Mouse (Mus musculus): ENCODE measurements around the gene BC030867. TPM values are rescaled to one million over a fixed set of nuclear protein-coding genes. Genes with fewer than 3 reads are reported as not detected.

Gene BC030867
- polyA plus RNA-seq, 1 experiment, result 5.2 TPM

DNA sequence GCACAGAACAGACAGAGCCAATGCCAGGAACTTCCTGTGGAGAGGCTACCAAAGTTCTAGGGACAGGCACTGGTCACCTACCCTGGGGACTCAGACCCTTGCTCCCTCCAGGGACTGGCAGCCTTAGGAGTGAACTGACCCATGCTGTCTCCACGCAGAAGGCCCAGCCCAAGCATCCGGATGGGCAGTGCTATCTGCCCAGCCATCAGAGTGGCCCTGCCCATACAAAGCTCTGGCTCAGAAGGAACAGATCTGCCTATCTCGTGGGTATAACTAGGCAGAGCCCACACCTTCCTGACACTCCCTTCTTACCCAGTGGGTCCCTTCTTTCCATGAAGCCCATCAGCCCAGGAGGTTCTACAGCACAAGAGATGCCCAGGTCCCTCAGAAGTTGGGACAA lies 38.5 kb upstream of the BC030867 start:
- H3K27me3 ChIP-seq (ENCODE audit: control insufficient read depth, insufficient read depth, low read length), result no peaks in the 10 kb centered on the region
- H3K4me1 ChIP-seq (ENCODE audit: control insufficient read depth, insufficient read depth, insufficient read length, low read length), result peaks cover 22% of the 10 kb centered on the region
- TF ChIP-seq POLR2A (IDR thresholded peaks at IDR 0.05; ENCODE audit: low read depth, low read length), result no peak
- H3K4me3 ChIP-seq (ENCODE audit: low read depth, low read length), result no peak overlapping the region
- 62% methylated on average over 3 of the region's 3 CpGs for WGBS
- no peak overlapping the region for H3K27ac ChIP-seq (ENCODE audit: insufficient read depth, low read depth, low read length)
- peaks cover 8% of the 10 kb centered on the region; the same call in 1 of the 2 replicates for H3K36me3 ChIP-seq (ENCODE audit: control insufficient read depth, insufficient read depth, low read length)

DNA sequence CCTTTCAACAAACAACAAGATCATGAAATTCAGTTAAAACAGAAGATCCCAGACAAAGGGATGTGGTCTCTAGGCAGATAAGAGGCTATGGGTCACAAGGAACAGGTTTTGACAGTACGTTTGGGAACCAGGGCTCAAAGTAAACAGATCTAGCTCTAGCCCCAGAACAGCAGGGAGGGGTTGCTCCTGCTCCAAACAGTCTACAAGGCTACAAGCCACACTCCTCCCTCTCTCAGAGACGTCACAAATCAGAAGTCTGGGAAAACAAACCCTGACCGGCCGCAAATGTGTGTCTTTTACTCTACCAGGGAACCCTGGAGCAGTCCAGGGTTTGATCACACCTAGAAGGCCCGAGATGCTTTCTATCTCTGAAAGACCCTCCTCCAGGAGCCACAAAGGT lies 37.7 kb upstream of the BC030867 start:
- Histone ChIP-seq H3K4me3 (ENCODE audit: low read depth, low read length) (no peak overlapping the region), H3K4me1 (ENCODE audit: control insufficient read depth, insufficient read depth, insufficient read length, low read length) (peaks cover 28% of the 10 kb centered on the region), H3K36me3 (ENCODE audit: control insufficient read depth, insufficient read depth, low read length) (peaks cover 8% of the 10 kb centered on the region; the same call in 1 of the 2 replicates), H3K27me3 (ENCODE audit: control insufficient read depth, insufficient read depth, low read length) (no peaks in the 10 kb centered on the region), H3K27ac (ENCODE audit: insufficient read depth, low read depth, low read length) (0 out of 2 replicates have a peak overlapping the region, but pooled peaks have one; percentile 3)
- WGBS, result 69% methylated on average over 5 of the region's 5 CpGs
- TF ChIP-seq POLR2A (IDR thresholded peaks at IDR 0.05; ENCODE audit: low read depth, low read length), result no peak
- no peak for TF ChIP-seq CTCF (IDR thresholded peaks at IDR 0.05; ENCODE audit: extremely low read depth, insufficient read length, insufficient replicate concordance, low read depth, low read length)

DNA sequence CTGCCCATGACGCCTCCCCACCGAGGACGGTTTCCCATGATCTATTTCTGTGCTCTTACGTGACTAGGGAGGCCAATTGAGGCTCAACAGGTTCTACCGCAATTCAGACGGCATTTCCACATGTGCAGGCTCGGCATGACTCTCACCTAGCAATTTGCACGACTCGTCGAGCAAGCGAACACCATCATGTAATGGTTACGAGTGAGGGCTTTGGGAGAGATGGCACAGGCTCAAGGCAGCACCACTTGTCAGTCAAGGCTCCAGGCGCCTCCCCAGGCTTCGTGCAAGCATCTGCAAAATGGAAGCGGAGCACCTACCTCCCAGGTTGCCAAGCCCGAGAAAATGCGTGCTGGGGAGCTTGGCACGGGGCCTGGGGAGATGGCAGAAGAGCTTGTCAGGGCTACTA lies 36.7 kb upstream of the BC030867 start:
- H3K4me1 ChIP-seq (ENCODE audit: control insufficient read depth, insufficient read depth, insufficient read length, low read length), result peaks cover 34% of the 10 kb centered on the region

DNA sequence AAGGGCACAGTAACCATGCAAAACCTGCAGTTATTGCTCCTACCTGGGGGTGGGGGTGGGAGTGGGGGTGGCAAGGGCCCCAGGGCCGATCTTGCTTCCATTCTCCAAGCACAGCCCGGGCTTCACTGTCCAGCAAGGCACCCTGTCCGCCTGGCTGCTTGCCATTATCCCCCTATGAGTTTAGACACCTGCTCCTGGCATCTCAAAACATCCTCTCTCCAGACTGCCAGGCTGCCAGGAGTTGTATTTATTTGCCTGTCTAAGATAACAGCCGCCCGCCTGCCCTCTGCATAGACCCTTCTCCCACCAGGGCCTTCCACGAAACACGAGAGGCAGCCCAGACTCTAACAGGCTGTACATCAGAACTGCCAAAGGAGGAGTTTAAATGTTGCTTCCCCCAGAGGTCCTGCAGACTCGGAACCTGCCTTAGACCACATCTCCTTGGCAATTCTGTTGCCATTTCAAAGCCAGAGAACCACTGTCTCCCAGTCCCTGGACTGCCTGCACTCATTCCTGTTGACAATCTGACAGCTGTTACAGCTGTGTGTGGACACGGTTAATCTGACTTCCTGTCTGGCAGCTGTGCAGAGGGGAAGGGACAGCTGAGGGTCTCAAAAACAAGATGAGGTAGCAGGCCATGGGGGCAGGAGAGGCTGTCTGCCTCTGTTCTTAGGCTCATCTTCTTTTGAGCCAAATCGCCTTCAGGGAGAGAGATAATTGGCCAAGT lies 34.1 kb upstream of the BC030867 start:
- TF ChIP-seq CTCF (IDR thresholded peaks at IDR 0.05; ENCODE audit: extremely low read depth, insufficient read length, insufficient replicate concordance, low read depth, low read length) (no peak), POLR2A (IDR thresholded peaks at IDR 0.05; ENCODE audit: low read depth, low read length) (no peak)
- Histone ChIP-seq H3K4me1 (ENCODE audit: control insufficient read depth, insufficient read depth, insufficient read length, low read length) (peaks cover 47% of the 10 kb centered on the region), H3K27ac (ENCODE audit: insufficient read depth, low read depth, low read length) (no peak overlapping the region), H3K36me3 (ENCODE audit: control insufficient read depth, insufficient read depth, low read length) (peaks cover 2% of the 10 kb centered on the region; the same call in 1 of the 2 replicates), H3K4me3 (ENCODE audit: low read depth, low read length) (no peak overlapping the region), H3K27me3 (ENCODE audit: control insufficient read depth, insufficient read depth, low read length) (no peaks in the 10 kb centered on the region)
- 57% methylated on average over 10 of the region's 10 CpGs for WGBS

More for the DNA sequence above, 36.7 kb upstream of the BC030867 start:
- H3K4me3 ChIP-seq (ENCODE audit: low read depth, low read length), result no peak overlapping the region
- H3K27ac ChIP-seq (ENCODE audit: insufficient read depth, low read depth, low read length), result no peak overlapping the region
- TF ChIP-seq CTCF (IDR thresholded peaks at IDR 0.05; ENCODE audit: extremely low read depth, insufficient read length, insufficient replicate concordance, low read depth, low read length) (no peak), POLR2A (IDR thresholded peaks at IDR 0.05; ENCODE audit: low read depth, low read length) (no peak)
- H3K27me3 ChIP-seq (ENCODE audit: control insufficient read depth, insufficient read depth, low read length), result no peaks in the 10 kb centered on the region
- H3K36me3 ChIP-seq (ENCODE audit: control insufficient read depth, insufficient read depth, low read length), result peaks cover 2% of the 10 kb centered on the region; the same call in 1 of the 2 replicates
- WGBS, result 72% methylated on average over 18 of the region's 18 CpGs

DNA sequence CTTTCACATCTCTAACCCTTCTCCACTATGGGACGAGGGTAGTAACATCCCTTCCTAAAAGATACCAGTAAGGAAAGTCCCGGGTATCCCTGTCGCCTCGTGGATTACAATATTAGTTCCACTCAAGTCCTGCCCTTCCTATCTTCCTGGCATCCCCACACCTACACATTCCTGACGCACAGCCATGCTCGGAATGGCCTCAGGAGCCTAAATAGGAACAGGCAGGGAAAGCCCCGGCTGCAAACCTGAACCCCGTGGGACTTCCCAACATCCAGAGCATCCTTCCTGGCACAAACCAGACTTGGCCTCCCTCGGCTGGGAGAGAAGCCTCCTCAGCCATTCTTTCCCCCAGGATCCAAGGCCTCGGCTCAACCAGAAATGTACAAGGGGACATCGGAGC lies 33.2 kb upstream of the BC030867 start:
- Histone ChIP-seq H3K36me3 (ENCODE audit: control insufficient read depth, insufficient read depth, low read length) (peaks cover 2% of the 10 kb centered on the region; the same call in 1 of the 2 replicates), H3K27ac (ENCODE audit: insufficient read depth, low read depth, low read length) (peak overlapping the region; percentile 60; the same call in 1 of the 2 replicates), H3K4me1 (ENCODE audit: control insufficient read depth, insufficient read depth, insufficient read length, low read length) (peaks cover 50% of the 10 kb centered on the region), H3K27me3 (ENCODE audit: control insufficient read depth, insufficient read depth, low read length) (no peaks in the 10 kb centered on the region), H3K4me3 (ENCODE audit: low read depth, low read length) (no peak overlapping the region)
- TF ChIP-seq CTCF (IDR thresholded peaks at IDR 0.05; ENCODE audit: extremely low read depth, insufficient read length, insufficient replicate concordance, low read depth, low read length) (no peak), POLR2A (IDR thresholded peaks at IDR 0.05; ENCODE audit: low read depth, low read length) (no peak)
- 53% methylated on average over 11 of the region's 11 CpGs for WGBS

DNA sequence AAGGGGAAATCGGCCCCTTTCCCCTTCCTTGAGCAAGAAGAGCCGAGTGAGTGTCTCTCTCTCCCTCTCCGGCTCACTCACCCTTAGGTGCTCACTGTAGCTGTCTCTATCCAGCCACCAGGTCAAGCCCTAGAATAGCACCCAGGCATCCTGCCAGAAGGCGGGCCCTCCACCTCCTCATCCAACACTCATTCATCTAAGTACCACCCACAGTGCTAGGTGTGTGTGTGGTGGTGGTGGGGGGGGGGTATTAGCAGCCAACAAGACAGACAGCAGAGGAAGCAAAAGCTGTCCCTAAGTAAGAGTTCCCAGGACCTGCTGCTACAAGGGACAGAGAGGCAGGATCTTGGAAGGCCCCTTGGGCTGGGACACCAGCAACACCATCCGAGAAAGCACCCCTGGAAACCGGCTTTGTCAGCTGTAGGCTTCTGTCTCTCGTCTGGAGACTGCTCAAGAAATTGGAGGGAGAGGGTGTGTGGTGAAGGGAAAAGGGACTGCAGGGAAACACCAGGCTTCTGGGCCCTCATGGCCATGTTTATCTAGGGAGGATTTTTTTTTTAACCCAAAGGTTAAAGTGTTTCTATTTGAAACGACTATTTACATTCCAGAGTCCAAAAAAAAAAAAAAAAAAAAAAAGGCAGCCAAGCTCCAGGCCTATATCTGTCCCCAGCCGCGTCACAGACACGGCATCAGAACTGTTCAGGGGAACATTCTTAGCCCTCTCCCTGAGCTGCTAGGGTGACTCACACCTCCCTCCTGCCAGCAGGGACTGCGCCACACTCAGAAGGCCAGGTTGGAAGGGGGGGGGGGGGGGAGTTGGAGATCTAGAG lies 32.4 kb upstream of the BC030867 start:
- H3K4me1 ChIP-seq (ENCODE audit: control insufficient read depth, insufficient read depth, insufficient read length, low read length), result peaks cover 51% of the 10 kb centered on the region
- peak overlapping the region; percentile 60 for H3K27ac ChIP-seq (ENCODE audit: insufficient read depth, low read depth, low read length)
- peaks cover 2% of the 10 kb centered on the region; the same call in 1 of the 2 replicates for H3K36me3 ChIP-seq (ENCODE audit: control insufficient read depth, insufficient read depth, low read length)
- no peak overlapping the region for H3K4me3 ChIP-seq (ENCODE audit: low read depth, low read length)
- WGBS, result 11% methylated on average over 12 of the region's 12 CpGs
- TF ChIP-seq POLR2A (IDR thresholded peaks at IDR 0.05; ENCODE audit: low read depth, low read length), result no peak
- TF ChIP-seq CTCF (IDR thresholded peaks at IDR 0.05; ENCODE audit: extremely low read depth, insufficient read length, insufficient replicate concordance, low read depth, low read length), result no peak
- H3K27me3 ChIP-seq (ENCODE audit: control insufficient read depth, insufficient read depth, low read length), result no peaks in the 10 kb centered on the region

DNA sequence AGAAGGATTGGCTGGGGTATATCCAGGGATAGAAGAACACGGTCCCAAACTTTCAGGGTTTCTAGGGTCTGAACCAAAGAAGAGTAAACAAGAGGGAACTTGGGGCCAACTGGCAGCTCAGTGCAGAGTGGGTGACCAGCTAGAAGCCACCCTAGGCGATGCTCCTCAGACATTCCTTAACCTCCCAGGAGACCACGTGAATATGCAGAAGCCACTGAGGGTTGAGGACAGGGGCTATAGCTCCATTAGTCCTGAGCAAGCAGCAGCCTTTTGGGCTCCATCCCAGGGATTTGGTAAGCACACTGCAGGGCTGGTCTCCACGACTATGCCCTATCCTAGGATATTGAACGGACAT lies 31.8 kb upstream of the BC030867 start:
- Histone ChIP-seq H3K27me3 (ENCODE audit: control insufficient read depth, insufficient read depth, low read length) (no peaks in the 10 kb centered on the region), H3K4me1 (ENCODE audit: control insufficient read depth, insufficient read depth, insufficient read length, low read length) (peaks cover 51% of the 10 kb centered on the region), H3K36me3 (ENCODE audit: control insufficient read depth, insufficient read depth, low read length) (no peaks in the 10 kb centered on the region), H3K27ac (ENCODE audit: insufficient read depth, low read depth, low read length) (peak overlapping the region; percentile 70), H3K4me3 (ENCODE audit: low read depth, low read length) (peak overlapping the region; percentile 15; the same call in 1 of the 2 replicates)
- 27% methylated on average over 5 of the region's 5 CpGs for WGBS
- no peak for TF ChIP-seq CTCF (IDR thresholded peaks at IDR 0.05; ENCODE audit: extremely low read depth, insufficient read length, insufficient replicate concordance, low read depth, low read length)
- TF ChIP-seq POLR2A (IDR thresholded peaks at IDR 0.05; ENCODE audit: low read depth, low read length), result no peak
